Mouse (Mus musculus) macrophage (primary cell): ENCODE data around the gene Rnf216. TPM values are rescaled to one million over a fixed set of nuclear protein-coding genes. Genes with fewer than 3 reads are reported as not detected.

Source experiments
- H3K27ac ChIP-seq: fragments of 350-480 bp; formaldehyde crosslinking; 2 replicates; pipeline ENCODE4 v1.9.0; 2021
- H3K36me3 ChIP-seq: fragments of 350-480 bp; formaldehyde crosslinking; 2 replicates; pipeline ENCODE4 v1.9.0; 2021; ENCODE audit errors: inconsistent target
- H3K4me3 ChIP-seq: fragments of 350-480 bp; formaldehyde crosslinking; 2 replicates; pipeline ENCODE4 v1.9.0; 2021; ENCODE audit errors: inconsistent target
- H3K79me2 ChIP-seq: fragments of 350-480 bp; formaldehyde crosslinking; 2 replicates; pipeline ENCODE4 v1.9.0; 2021; ENCODE audit errors: inconsistent target
- WGBS: methylation state at CpG from one replicate; pipeline ENCODE4 v1.1.7; 2026; ENCODE audit warnings: inconsistent platforms; ENCODE audit not compliant: missing documents; 5-methylcytosine and 5-hydroxymethylcytosine counted together
- polyA plus RNA-seq: library from polyadenylated mRNA; stranded (reverse); fragments of 250-400 nt; gene quantifications from 3 replicates; pipeline ENCODE4 v1.2.4, GENCODE M21; 2018; ENCODE audit warnings: inconsistent platforms

The Rnf216 gene
- polyA plus RNA-seq, 1 experiment from 2014 or later = 26.2 TPM

DNA sequence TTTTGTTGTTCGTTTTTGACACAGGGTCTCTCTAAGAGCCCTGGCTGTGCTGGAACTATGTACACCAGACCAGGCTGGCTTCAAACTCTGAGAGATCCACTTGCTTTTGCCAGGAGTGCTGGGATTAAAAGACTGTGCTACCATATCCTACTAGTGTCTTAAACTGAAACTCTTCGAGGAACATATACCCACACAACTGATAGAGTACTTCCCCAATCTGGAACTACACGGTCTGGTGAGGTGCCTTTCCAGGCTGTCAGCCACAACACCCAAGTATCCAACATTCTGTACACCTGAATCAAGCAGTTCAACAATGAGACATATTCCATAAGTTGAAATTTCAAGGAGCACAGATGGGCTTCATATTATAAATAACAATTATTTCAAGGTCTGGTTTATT is 79.5 kb downstream of the Rnf216 start:
- H3K79me2 ChIP-seq = no peaks in the 10 kb centered on the region; the same call in 1 of the 2 replicates
- H3K4me3 ChIP-seq = no peak overlapping the region
- peak overlapping the region; percentile 43 for H3K27ac ChIP-seq
- WGBS = 28% methylated on average over 3 of the region's 3 CpGs
- 0 out of 2 replicates have a peak, but pooled peaks cover 6% of the 10 kb centered on the region for H3K36me3 ChIP-seq

DNA sequence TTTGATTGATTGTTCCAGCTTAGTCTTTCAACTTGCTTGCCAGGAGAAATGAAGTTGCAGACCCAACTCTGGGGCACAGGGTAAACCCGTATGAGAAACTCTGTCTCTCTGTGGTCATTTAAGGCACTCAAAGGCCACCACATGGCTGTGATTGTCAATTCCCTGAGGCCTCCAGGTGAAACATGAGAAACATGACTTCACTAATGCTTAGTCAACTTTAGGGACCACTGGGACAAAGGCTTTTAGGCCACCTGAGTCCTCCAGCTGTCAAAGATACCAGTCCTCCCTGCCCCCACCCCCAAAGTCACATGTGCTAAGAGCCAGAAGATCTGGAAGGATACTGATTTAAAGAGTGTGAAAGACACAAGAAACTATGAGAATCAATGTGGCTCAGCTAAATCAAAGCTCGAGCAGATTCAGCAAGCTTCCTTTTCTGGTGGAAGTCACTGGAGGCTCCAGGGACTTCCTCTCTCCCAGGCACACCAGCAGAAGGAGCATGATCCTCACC is 80.1 kb downstream of the Rnf216 start:
- Histone ChIP-seq H3K4me3 (no peak overlapping the region), H3K27ac (peak overlapping the region; percentile 43), H3K79me2 (no peaks in the 10 kb centered on the region; the same call in 1 of the 2 replicates), H3K36me3 (peaks cover 12% of the 10 kb centered on the region)
- 49% methylated on average over 2 of the region's 2 CpGs for WGBS

DNA sequence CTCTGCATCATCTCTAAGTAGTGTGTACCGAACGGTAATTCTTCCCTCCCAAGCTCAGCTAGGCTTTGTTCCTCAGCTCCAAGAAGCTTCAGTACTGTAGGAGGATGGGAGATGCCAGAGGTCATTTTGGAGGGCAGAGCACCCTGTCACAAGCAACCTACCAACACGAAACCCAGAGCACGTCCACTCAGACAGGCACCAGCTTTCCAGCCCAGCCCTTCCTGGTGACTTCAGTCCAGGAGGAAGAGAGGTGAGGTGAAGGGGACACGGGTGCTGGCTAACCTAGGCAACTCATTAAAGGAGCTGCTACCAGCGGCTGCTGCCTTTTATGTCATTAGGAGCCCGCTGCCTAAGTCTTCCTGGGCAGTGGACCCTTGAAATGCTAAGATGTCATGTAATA is 81.1 kb downstream of the Rnf216 start:
- H3K36me3 ChIP-seq = peaks cover 22% of the 10 kb centered on the region
- WGBS = 92% methylated on average over 7 of the region's 7 CpGs
- no peak overlapping the region for H3K4me3 ChIP-seq

DNA sequence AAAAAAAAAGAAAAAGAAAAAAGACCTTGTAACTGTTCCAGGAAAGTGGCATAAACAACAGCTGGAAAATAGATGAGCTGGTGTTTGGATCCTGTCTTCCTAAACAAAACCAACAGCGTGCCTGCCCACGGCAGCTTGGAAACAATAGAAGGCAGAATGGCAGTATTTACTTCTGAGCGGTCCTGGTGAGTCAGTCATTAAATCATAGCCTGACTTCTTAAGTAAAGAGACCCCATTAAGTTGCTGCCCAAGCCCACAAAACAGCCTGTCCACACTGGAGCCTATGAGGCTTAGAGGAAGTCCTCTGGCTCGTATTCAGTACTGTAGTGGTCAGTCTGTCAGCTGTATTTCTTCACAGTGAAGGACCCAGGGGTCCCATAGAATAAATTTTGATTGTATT is 81.6 kb downstream of the Rnf216 start:
- Histone ChIP-seq H3K36me3 (peaks cover 27% of the 10 kb centered on the region), H3K4me3 (no peak overlapping the region)
- WGBS = 100% methylated on average over 4 of the region's 4 CpGs

More for the DNA sequence above, 81.1 kb downstream of the Rnf216 start:
- Histone ChIP-seq H3K79me2 (no peaks in the 10 kb centered on the region; the same call in 1 of the 2 replicates), H3K27ac (no peak overlapping the region)

DNA sequence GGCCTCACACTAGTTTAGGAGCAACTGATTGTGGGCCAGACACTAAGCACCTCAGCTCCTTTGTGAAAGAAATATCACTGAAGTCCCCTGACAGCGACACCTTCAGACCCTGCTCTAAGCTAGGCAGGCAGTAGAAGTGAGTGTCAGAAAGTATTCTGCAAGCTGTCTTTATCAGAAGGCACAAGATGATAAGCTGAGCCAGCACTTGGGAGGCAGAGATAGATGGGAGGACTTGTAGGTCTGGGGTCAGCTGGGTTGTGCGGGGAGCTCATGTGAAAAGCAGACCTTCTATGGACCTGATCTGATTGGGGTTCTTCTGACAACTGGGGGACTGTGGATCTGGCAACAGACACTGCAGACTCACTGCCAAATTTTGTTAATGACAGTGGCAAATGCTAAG is 88.9 kb downstream of the Rnf216 start:
- Histone ChIP-seq H3K79me2 (no peaks in the 10 kb centered on the region), H3K4me3 (no peak overlapping the region), H3K36me3 (peaks cover 62% of the 10 kb centered on the region), H3K27ac (no peak overlapping the region)
- 97% methylated on average over 2 of the region's 2 CpGs for WGBS

More for the DNA sequence above, 81.6 kb downstream of the Rnf216 start:
- H3K79me2 ChIP-seq = no peaks in the 10 kb centered on the region; the same call in 1 of the 2 replicates
- H3K27ac ChIP-seq = no peak overlapping the region

DNA sequence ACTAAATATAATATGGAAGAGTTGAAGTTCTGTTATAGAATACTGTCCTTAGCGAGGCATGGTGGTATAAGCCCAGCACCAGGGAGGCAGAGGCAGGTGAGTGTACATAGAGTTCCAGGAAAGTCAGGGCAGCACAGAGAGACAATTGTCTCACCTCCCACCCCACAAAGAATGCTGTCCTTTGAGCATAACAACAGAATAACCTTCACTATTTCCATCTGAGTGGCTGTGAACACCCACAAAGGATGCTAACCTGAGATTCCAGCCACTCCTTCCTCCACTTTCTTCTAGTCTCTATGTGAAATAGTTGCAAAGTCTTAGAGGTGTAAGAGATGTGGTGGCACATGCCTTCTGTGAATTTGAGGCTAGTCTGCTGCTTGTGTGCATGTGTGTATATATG is 89.8 kb downstream of the Rnf216 start:
- 100% methylated on average over 1 of the region's 1 CpGs for WGBS
- peaks cover 53% of the 10 kb centered on the region for H3K36me3 ChIP-seq
- no peaks in the 10 kb centered on the region for H3K79me2 ChIP-seq
- no peak overlapping the region for H3K27ac ChIP-seq
- H3K4me3 ChIP-seq = no peak overlapping the region

DNA sequence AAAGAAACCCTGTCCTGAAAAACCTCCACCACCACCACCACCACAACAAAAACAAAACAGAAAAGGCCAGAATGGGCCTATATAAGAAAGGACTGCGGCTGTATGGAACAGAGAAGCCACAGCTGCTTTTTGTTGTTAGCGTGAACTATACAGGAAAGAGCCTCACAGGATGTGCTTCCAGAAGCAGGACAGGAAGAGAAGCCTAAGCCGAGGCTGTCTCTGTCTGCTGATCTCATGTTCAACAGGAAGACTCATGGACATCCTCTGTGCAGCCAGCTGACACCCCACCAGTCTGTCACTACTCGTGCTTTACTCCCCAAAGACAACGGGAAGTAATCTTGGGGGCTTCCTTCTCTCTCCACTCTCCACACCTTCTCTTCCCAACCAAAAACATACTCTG is 95.4 kb downstream of the Rnf216 start:
- H3K4me3 ChIP-seq = no peak overlapping the region
- H3K36me3 ChIP-seq = peaks cover 51% of the 10 kb centered on the region
- no peaks in the 10 kb centered on the region for H3K79me2 ChIP-seq
- WGBS = 61% methylated on average over 5 of the region's 5 CpGs
- no peak overlapping the region for H3K27ac ChIP-seq

DNA sequence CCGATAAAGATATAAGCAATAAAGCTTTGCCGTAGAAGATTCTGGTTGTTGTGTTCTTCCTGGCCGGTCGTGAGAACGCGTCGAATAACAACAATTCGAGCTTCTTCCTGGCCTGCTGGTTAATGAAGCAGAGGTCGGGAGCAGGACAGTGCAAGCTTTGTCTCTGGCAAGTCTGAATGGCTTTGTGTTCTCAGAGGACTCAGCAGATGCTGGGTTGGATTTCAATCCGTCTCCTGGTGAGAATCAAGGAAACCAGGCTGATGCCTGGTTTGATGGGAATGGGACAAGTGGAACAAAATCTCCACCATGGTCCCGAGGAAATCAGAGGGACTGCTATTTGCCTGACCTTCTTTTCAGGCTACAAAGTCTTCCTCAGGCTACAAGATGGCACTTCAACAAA is 103.4 kb downstream of the Rnf216 start:
- 91% methylated on average over 10 of the region's 11 CpGs for WGBS
- no peak overlapping the region for H3K4me3 ChIP-seq
- peaks cover 43% of the 10 kb centered on the region for H3K36me3 ChIP-seq
- no peaks in the 10 kb centered on the region for H3K79me2 ChIP-seq
- H3K27ac ChIP-seq = no peak overlapping the region

DNA sequence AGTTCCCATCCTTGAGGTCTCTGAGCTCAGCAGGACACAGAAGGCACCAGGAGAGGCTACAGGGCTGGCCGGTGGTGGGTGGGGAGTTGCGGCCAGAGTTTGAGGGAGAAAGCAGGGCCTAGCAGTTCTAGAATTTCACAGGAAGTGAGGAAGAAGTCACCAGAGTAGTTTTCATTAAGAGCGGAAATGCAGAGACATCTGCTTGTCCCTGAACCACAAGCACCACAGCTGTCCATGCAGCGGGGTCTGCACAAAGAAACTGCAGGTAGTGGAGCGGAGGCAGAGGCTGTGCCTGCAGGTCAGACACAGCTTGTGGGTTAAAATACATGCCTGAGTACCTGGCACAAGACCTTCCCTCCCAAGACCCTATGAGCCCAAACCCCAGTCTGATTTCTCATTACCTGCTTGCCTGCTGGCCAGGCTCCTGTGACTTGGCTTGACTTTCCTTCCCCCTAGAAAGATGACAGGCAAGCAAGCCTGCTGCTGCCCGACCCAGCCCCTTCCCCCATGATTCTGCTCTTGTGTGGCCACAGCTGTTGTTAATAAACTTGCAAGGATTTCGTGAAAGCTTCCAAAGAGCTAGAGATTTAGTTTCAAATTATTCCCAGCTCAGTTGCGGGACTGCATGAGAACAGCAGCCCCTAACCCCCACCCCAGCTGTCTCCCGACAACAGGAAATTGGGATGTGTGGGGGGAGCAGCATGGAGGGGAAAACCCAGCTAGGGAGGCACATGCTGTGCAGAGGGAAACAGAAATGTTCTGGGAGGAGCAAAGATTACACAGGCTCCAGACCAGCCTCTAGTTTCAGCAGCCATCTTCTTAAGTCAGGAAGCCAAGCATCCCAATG is 111.9 kb downstream of the Rnf216 start:
- H3K4me3 ChIP-seq = no peak overlapping the region
- peaks cover 7% of the 10 kb centered on the region; the same call in 1 of the 2 replicates for H3K36me3 ChIP-seq

DNA sequence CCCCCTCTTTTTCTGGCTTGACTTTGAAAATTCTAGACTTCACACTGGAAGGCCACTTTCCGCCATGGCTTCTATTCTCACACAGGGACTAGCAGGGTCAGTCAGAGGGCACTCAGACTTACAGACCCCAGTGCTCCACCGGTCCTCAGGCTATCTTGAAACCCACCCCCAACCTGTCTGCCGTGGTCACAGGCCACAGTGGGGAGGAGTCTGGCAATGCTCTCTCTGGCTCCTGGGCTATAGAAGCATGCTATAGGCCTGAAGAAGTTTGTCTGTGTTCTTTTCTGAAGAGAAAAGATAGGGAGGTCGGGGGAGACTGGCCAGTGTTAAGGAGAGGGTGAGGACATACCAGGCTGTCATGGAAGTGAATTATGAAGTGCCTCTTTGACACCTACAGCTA is 112.7 kb downstream of the Rnf216 start:
- Histone ChIP-seq H3K27ac (no peak overlapping the region), H3K4me3 (no peak overlapping the region), H3K36me3 (peaks cover 7% of the 10 kb centered on the region; the same call in 1 of the 2 replicates), H3K79me2 (no peaks in the 10 kb centered on the region)
- WGBS = 84% methylated on average over 4 of the region's 4 CpGs

More for the DNA sequence above, 111.9 kb downstream of the Rnf216 start:
- no peaks in the 10 kb centered on the region for H3K79me2 ChIP-seq
- H3K27ac ChIP-seq = no peak overlapping the region
- WGBS = 89% methylated on average over 9 of the region's 9 CpGs

DNA sequence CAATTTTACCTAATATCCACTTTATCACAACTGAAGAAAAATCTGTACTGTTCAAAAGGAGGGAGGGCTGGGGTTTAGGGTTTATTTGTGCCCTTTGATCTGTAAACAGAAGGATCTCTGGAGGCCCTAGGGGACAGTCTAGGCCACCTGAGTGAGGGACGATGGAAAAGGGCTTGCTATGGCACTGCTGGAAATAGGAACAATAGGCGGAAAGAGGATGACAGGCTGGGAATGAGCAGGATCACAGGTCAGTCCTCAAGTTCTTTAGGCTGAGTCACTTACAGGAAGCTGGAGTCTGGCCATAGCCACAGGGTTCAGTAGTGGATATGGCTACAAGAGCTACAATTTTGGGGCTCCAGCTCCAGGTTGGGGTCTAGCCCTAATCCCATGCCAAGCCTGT is 114.6 kb downstream of the Rnf216 start:
- Histone ChIP-seq H3K4me3 (no peak overlapping the region), H3K79me2 (no peaks in the 10 kb centered on the region), H3K27ac (no peak overlapping the region), H3K36me3 (peaks cover 20% of the 10 kb centered on the region)
- 85% methylated on average over 2 of the region's 2 CpGs for WGBS

DNA sequence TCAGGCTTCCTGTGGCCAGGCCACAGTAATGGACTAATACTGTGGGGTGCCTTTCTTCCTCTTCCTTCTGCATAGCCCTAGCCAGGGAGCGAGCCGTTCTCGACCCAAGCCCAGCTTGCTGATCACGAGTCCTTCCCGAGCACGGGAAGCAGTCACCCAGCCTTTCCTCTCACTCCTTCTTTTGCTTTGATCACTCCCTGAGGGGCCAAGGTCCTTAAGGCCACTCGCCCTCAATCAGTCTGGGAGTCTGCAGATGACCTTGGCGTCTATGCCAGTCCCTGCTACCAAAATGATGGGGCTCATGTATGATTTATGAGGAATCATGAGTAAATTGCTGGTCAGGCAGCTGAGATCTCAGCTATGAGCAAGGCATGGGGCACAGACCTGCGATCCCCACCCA is 115.3 kb downstream of the Rnf216 start:
- 95% methylated on average over 9 of the region's 9 CpGs for WGBS
- H3K27ac ChIP-seq = no peak overlapping the region
- no peaks in the 10 kb centered on the region for H3K79me2 ChIP-seq
- H3K36me3 ChIP-seq = peaks cover 25% of the 10 kb centered on the region
- no peak overlapping the region for H3K4me3 ChIP-seq

DNA sequence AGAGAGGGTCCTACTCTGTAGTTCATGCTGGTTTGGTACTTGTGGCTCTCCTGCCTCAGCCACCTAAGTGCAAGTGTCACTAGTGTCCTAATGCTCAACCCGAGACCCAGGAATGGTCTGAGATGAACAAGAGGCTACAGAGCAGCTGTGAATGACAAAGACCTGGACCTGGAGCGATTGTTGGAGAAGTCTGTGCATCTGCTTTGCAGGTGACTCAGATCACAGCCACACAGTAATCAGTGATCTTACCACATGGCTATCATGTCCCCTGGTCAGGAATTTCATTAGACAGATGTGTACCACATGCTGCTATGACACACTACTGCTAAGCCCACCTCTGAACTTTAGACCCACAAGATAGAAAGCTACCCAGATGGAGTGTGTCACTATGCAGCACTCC is 118.0 kb downstream of the Rnf216 start:
- WGBS = 96% methylated on average over 2 of the region's 2 CpGs
- no peaks in the 10 kb centered on the region for H3K79me2 ChIP-seq
- peaks cover 29% of the 10 kb centered on the region for H3K36me3 ChIP-seq
- H3K27ac ChIP-seq = no peak overlapping the region
- H3K4me3 ChIP-seq = no peak overlapping the region

DNA sequence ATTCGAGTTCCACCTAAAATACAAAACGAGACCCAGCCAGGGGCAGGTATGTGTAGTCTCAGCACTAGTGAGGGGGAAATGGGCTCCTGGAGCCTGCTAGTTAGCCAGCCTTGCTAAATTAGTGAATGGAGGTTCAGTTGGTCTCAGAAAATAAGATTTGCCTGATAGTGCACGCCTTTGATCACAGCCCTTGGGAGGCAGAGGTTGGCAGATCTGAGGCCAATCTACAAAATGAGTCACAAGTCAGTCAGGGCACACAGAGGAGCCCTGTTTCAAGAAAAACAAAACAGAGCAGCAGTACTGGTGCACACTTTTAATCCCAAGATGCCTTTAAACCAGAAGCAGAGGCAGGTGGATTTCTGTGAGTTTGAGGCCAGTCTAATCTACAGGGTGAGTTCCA is 123.6 kb downstream of the Rnf216 start:
- Histone ChIP-seq H3K4me3 (no peak overlapping the region), H3K36me3 (peaks cover 26% of the 10 kb centered on the region), H3K27ac (no peak overlapping the region), H3K79me2 (no peaks in the 10 kb centered on the region)
- WGBS = 88% methylated on average over 3 of the region's 3 CpGs

DNA sequence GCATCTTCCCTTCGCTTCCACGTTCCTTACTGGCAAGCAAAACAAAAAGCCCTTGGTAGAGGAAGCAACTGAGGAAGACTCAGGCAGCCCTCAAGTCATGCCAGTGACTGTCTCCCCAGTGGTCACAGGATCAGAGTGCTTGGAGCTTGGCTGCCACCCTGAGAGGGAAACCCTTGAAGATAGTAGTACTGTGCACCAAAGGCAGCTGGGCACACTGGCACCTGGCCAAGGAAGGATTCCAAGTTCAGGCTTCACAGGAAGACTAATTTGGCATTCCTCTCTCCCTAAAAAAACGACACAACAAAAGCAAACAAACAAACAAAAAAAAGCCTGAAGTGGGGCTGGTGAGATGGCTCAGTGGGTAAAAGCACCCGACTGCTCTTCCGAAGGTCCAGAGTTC is 124.3 kb downstream of the Rnf216 start:
- Histone ChIP-seq H3K79me2 (no peaks in the 10 kb centered on the region), H3K4me3 (no peak overlapping the region), H3K36me3 (peaks cover 19% of the 10 kb centered on the region), H3K27ac (no peak overlapping the region)
- 85% methylated on average over 3 of the region's 5 CpGs for WGBS
